Mouse (Mus musculus) inflammation-experienced regulatory T-cells, adult 6 months (primary cell): Measurements from ENCODE around the gene Ctcfl. TPM values are rescaled to one million over a fixed set of nuclear protein-coding genes. Genes with fewer than 3 reads are reported as not detected.

Source experiments
- ATAC-seq: one replicate; pipeline ENCODE4 v1.8.0; 2017
- polyA plus RNA-seq, 3 experiments: library from polyadenylated mRNA; unstranded; fragments of 100-300 nt; shearing (Covaris generic); gene quantifications; one replicate each; pipeline ENCODE4 v1.2.1; 2017

The Ctcfl gene
- polyA plus RNA-seq, 3 experiments from 2014 or later = not detected

- ATAC-seq = peak; percentile 92
Measured at GRCm38 (mm10) chr2:173046582-173047297, 72.6 kb downstream of the Ctcfl start.

GRCm38 (mm10) chr2:173044198-173044970 lies 74.9 kb downstream of the Ctcfl start:
- no peak for ATAC-seq

Other genes with a start within 250 kb of the Ctcfl start
- gene Bmp7, start 179.2 kb downstream of the Ctcfl start, polyA plus RNA-seq = 10 to 100 TPM in 2 of 3 experiments, 1 to 10 TPM in 1; 5.9 to 16.6 (median 14.8) TPM
- 1 to 10 TPM; 4.6 to 6.3 (median 6.0) TPM for gene Spo11, start 141.8 kb downstream of the Ctcfl start, polyA plus RNA-seq
- gene Rae1, start 119.4 kb downstream of the Ctcfl start, polyA plus RNA-seq = 10 to 100 TPM; 29.2 to 50.7 (median 50.2) TPM
- gene Rbm38, start 99.0 kb downstream of the Ctcfl start, polyA plus RNA-seq = 100 to 1,000 TPM; 115 to 138 (median 124) TPM
- gene Pck1, start 33.5 kb upstream of the Ctcfl start, polyA plus RNA-seq = not detected
- gene Zbp1, start 99.4 kb upstream of the Ctcfl start, polyA plus RNA-seq = 100 to 1,000 TPM in 2 of 3 experiments, 10 to 100 TPM in 1; 72.5 to 144 (median 103) TPM
- 10 to 100 TPM in 2 of 3 experiments, 1 to 10 TPM in 1; 4.5 to 16.3 (median 12.8) TPM for gene Pmepa1, start 157.0 kb upstream of the Ctcfl start, polyA plus RNA-seq